Mouse (Mus musculus): ENCODE results near the gene Slc43a3. TPM values are rescaled to one million over a fixed set of nuclear protein-coding genes. Genes with fewer than 3 reads are reported as not detected.

The Slc43a3 gene
- polyA plus RNA-seq, 1 experiment from 2014 or later = 48.5 TPM

DNA sequence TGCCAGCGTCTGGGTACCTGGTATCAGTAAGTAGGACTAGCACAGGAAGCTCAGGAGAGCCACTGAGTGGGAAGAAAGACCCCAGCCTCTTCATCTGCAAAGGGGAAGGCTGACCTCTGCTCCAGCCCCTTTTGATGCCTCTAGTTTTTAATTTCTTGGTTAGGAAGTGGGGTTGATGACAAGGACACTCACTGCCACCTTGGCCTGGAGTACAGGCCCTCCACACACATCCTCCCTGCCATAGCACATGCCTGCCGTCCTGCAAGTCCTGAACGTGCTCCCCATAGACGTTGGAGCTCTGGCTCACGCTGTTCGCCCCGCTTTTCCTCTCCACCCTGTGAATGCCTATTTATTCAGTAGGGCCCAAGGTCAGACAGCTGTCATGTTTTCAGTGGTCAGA, 70.2 kb downstream of the Slc43a3 start:
- Histone ChIP-seq H3K4me2 (ENCODE audit: low read depth, low read length) (no peak overlapping the region), H3K27me3 (ENCODE audit: insufficient read depth, low read length) (no peaks in the 10 kb centered on the region), H3K9ac (replicated peaks) (no peak overlapping the region), H3K9me3 (ENCODE audit: low read length) (no peaks in the 10 kb centered on the region), H3K36me3 (replicated peaks; ENCODE audit: insufficient read depth, low read length) (no peaks in the 10 kb centered on the region), H3K4me1 (ENCODE audit: insufficient read depth) (peaks cover 20% of the 10 kb centered on the region), H3K4me3 (ENCODE audit: low read depth, low read length) (no peak overlapping the region), H3K27ac (ENCODE audit: low read depth) (peak overlapping the region; percentile 32; the same call in 1 of the 2 replicates)
- peak; percentile 26 for ATAC-seq
- no peak for TF ChIP-seq EP300 (IDR thresholded peaks at IDR 0.05; ENCODE audit: low read depth)
- no peak for TF ChIP-seq CTCF (IDR thresholded peaks at IDR 0.05; ENCODE audit: low read depth)
- 64% methylated on average over 7 of the region's 7 CpGs for WGBS (ENCODE audit: insufficient replicate concordance)
- DNase-seq = no peak

- peak; percentile 87 for TF ChIP-seq CTCF (IDR thresholded peaks at IDR 0.05; ENCODE audit: low read depth)
- TF ChIP-seq EP300 (IDR thresholded peaks at IDR 0.05; ENCODE audit: low read depth) = no peak
- no peaks in the 10 kb centered on the region for H3K27me3 ChIP-seq (ENCODE audit: insufficient read depth, low read length)
- peaks cover 26% of the 10 kb centered on the region for H3K4me1 ChIP-seq (ENCODE audit: insufficient read depth)
- no peak overlapping the region for H3K4me2 ChIP-seq (ENCODE audit: low read depth, low read length)
- no peaks in the 10 kb centered on the region for H3K36me3 ChIP-seq (replicated peaks; ENCODE audit: insufficient read depth, low read length)
- H3K4me3 ChIP-seq (ENCODE audit: low read depth, low read length) = no peak overlapping the region
- DNase-seq (peak; percentile 40), ATAC-seq (no peak)
- H3K9ac ChIP-seq (replicated peaks) = no peak overlapping the region
- H3K27ac ChIP-seq (ENCODE audit: low read depth) = no peak overlapping the region
- 22% methylated on average over 4 of the region's 4 CpGs for WGBS (ENCODE audit: insufficient replicate concordance)
- no peaks in the 10 kb centered on the region for H3K9me3 ChIP-seq (ENCODE audit: low read length)
These were observed 71.3 kb downstream of the Slc43a3 start for GRCm38 (mm10) chr2:85007729-85008128.

Small RNA genes within 50 kb of the gene (microRNA-seq; reads per million reads assigned to microRNA genes)
- gene Gm24332 = not detected

Other genes starting within 250 kb of the Slc43a3 start
- gene Zdhhc5, start 221.4 kb upstream of the Slc43a3 start, polyA plus RNA-seq (2015; fragmentation: Nextera tagmentation; extraction: Ambion mirVana) = 11.3 and 13.4 TPM in 2 replicates
- gene Clp1, start 209.2 kb upstream of the Slc43a3 start, polyA plus RNA-seq (2015; fragmentation: Nextera tagmentation; extraction: Ambion mirVana) = 31.7 and 32.1 TPM in 2 replicates
- gene Ypel4, start 202.5 kb upstream of the Slc43a3 start, polyA plus RNA-seq (2015; fragmentation: Nextera tagmentation; extraction: Ambion mirVana) = 18.4 and 20.9 TPM in 2 replicates
- 1.2 and 1.3 TPM in 2 replicates for gene Gm19426, start 192.9 kb upstream of the Slc43a3 start, polyA plus RNA-seq (2015; fragmentation: Nextera tagmentation; extraction: Ambion mirVana)
- gene Serping1, start 161.1 kb upstream of the Slc43a3 start, polyA plus RNA-seq (2015; fragmentation: Nextera tagmentation; extraction: Ambion mirVana) = 344 and 356 TPM in 2 replicates
- 276 and 305 TPM in 2 replicates for gene Ube2l6, start 137.8 kb upstream of the Slc43a3 start, polyA plus RNA-seq (2015; fragmentation: Nextera tagmentation; extraction: Ambion mirVana)
- gene Smtnl1, start 113.9 kb upstream of the Slc43a3 start, polyA plus RNA-seq (2015; fragmentation: Nextera tagmentation; extraction: Ambion mirVana) = 0.15 and 0.98 TPM in 2 replicates
- gene Timm10, start 109.6 kb upstream of the Slc43a3 start, polyA plus RNA-seq (2015; fragmentation: Nextera tagmentation; extraction: Ambion mirVana) = 59.8 and 63.9 TPM in 2 replicates
- gene Slc43a1, start 97.7 kb upstream of the Slc43a3 start, polyA plus RNA-seq (2015; fragmentation: Nextera tagmentation; extraction: Ambion mirVana) = 67.8 and 74.2 TPM in 2 replicates
- gene Rtn4rl2, start 49.9 kb upstream of the Slc43a3 start, polyA plus RNA-seq (2015; fragmentation: Nextera tagmentation; extraction: Ambion mirVana) = 0.14 and 0.31 TPM in 2 replicates
- gene Prg2, start 43.9 kb downstream of the Slc43a3 start, polyA plus RNA-seq (2015; fragmentation: Nextera tagmentation; extraction: Ambion mirVana) = 22.0 and 26.1 TPM in 2 replicates
- gene Prg3, start 51.6 kb downstream of the Slc43a3 start, polyA plus RNA-seq (2015; fragmentation: Nextera tagmentation; extraction: Ambion mirVana) = 4.0 and 5.1 TPM in 2 replicates
- 69.8 and 80.8 TPM in 2 replicates for gene Ssrp1, start 100.7 kb downstream of the Slc43a3 start, polyA plus RNA-seq (2015; fragmentation: Nextera tagmentation; extraction: Ambion mirVana)
- gene P2rx3, start 100.9 kb downstream of the Slc43a3 start, polyA plus RNA-seq (2015; fragmentation: Nextera tagmentation; extraction: Ambion mirVana) = 0.56 and 0.57 TPM in 2 replicates
- 6.0 and 6.5 TPM in 2 replicates for gene Tnks1bp1, start 111.4 kb downstream of the Slc43a3 start, polyA plus RNA-seq (2015; fragmentation: Nextera tagmentation; extraction: Ambion mirVana)
- 2.3 and 2.5 TPM in 2 replicates for gene Aplnr, start 199.6 kb downstream of the Slc43a3 start, polyA plus RNA-seq (2015; fragmentation: Nextera tagmentation; extraction: Ambion mirVana)

Measured in liver, postnatal 0 days (tissue).